Comparison of ENCODE assay signal across 11 mouse cellular contexts in the genomic region with DNA sequence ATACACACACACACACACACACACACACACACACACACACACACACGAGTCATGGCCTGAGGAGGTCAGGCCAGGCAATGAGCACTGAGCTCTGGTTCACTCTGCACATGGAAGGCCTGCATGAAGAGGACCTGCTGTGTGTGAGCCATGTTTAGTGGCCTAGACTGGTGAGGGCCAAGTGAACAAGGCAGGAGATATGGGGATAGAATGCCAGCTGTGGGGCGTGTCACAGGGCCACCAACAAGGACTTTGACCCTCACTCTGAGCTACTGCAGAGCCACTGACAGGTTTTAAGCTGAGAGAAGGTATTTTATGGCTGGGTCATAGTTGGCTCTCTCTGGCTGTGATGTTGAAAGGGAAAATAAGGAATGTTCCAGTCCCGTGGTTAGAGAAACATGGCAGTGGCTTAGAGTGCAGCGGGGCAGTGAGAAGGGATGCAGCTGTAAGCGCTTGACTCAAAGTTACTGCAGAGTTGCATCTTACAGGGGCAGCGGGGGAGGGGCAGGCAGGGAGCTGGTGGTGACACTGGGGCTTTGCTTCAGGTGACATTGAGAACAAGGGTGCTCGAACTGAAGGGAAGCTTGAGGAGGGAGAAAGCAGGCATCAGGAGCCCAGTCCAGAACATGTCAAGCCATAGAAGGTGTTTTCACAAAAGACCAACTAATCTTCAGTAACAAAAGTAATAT.
DNase-seq lines count a peak whose midpoint lies in the region; ATAC-seq lines count a peak whose summit lies in the region.
"Had no signal": no experiment of that assay in that cellular context is flagged by ENCODE, and none has a peak within 500 bp of the region (broad histone marks: within the 10 kb centered on the region; RNA-seq: fewer than 3 reads in every experiment).

No protein-coding gene starts in this region.

- 36% methylated on average over 7 of the region's 7 CpGs for whole genome bisulfite sequencing in kidney, embryonic 14.5 days
- WGBS in liver, embryonic 12.5 days (ENCODE audit: insufficient replicate concordance): 68% methylated on average over 7 of the region's 7 CpGs

- no peaks in the 10 kb centered on the region for H3K36me3 ChIP-seq in kidney, embryonic 14.5 days (ENCODE audit: control insufficient read depth, insufficient read depth, low read length)
- no peaks in the 10 kb centered on the region for H3K36me3 ChIP-seq in liver, embryonic 12.5 days

- H3K9me3 ChIP-seq in kidney, embryonic 14.5 days (ENCODE audit: control insufficient read depth, low read length): no peaks in the 10 kb centered on the region
- no peaks in the 10 kb centered on the region for H3K9me3 ChIP-seq in liver, embryonic 12.5 days (replicated peaks)
- H3K9me3 ChIP-seq: liver, embryonic 15.5 days had no signal

- H3K4me1 ChIP-seq in kidney, embryonic 14.5 days (ENCODE audit: control insufficient read depth, insufficient read depth, low read length): no peaks in the 10 kb centered on the region
- H3K4me1 ChIP-seq in brown adipose tissue, adult 24 weeks (ENCODE audit: control insufficient read depth, insufficient read depth, insufficient read length, low read length): peaks cover 9% of the 10 kb centered on the region
- no peaks in the 10 kb centered on the region for H3K4me1 ChIP-seq in liver, embryonic 12.5 days
- H3K4me1 ChIP-seq: liver, embryonic 15.5 days had no signal

- no peak overlapping the region for H3K4me2 ChIP-seq in kidney, embryonic 14.5 days (replicated peaks; ENCODE audit: low read depth, low read length)
- no peak overlapping the region for H3K4me2 ChIP-seq in liver, embryonic 12.5 days
- H3K4me2 ChIP-seq: liver, embryonic 15.5 days had no signal

- ATAC-seq in kidney, embryonic 14.5 days (ENCODE audit: low FRiP score, low TSS enrichment): peak; percentile 71; the same call in 1 of the 2 replicates
- ATAC-seq in liver, embryonic 12.5 days: peak; percentile 49; the same call in 1 of the 2 replicates

- no peaks in the 10 kb centered on the region for H3K27me3 ChIP-seq in kidney, embryonic 14.5 days (ENCODE audit: control insufficient read depth, insufficient read depth, low read length)
- no peaks in the 10 kb centered on the region for H3K27me3 ChIP-seq in liver, embryonic 12.5 days (replicated peaks)
- H3K27me3 ChIP-seq: liver, embryonic 15.5 days had no signal

- H3K27ac ChIP-seq in kidney, embryonic 14.5 days (ENCODE audit: low read depth, low read length): no peak overlapping the region
- 0 out of 2 replicates have a peak overlapping the region, but pooled peaks have one; percentile 12 for H3K27ac ChIP-seq in brown adipose tissue, adult 24 weeks (replicated peaks; ENCODE audit: low read depth, low read length)
- H3K27ac ChIP-seq in liver, embryonic 12.5 days: no peak overlapping the region
- H3K27ac ChIP-seq: liver, embryonic 15.5 days had no signal

- no peak overlapping the region for H3K9ac ChIP-seq in kidney, embryonic 14.5 days (ENCODE audit: low read depth, low read length)
- no peak overlapping the region for H3K9ac ChIP-seq in liver, embryonic 12.5 days
- H3K9ac ChIP-seq: liver, embryonic 15.5 days had no signal

- H3K4me3 ChIP-seq in kidney, embryonic 14.5 days (ENCODE audit: low read length): no peak overlapping the region
- H3K4me3 ChIP-seq in brown adipose tissue, adult 24 weeks (ENCODE audit: insufficient read depth, low read depth, low read length): no peak overlapping the region
- no peak overlapping the region for H3K4me3 ChIP-seq in liver, embryonic 12.5 days
- H3K4me3 ChIP-seq: liver, embryonic 15.5 days had no signal

- peak; percentile 37 for DNase-seq in adrenal gland, postnatal 14 days
- DNase-seq in adrenal gland, postnatal 4 days (ENCODE audit: low spot score in 2 of 2): no peak
- DNase-seq in kidney, adult 9 months: no peak
- no peak for DNase-seq in gastrocnemius, adult 8-10 months (ENCODE audit: low spot score in 2 of 2)
- no peak for DNase-seq in T-cell, adult 2 months (ENCODE audit: low spot score)
- DNase-seq: cerebellum, adult 11-12 months; heart, adult 18-20 months had no signal
